Mouse (Mus musculus) hindbrain, embryonic 15.5 days (tissue): ENCODE measurements at regions not wholly inside any gene's neighbourhood (a gene's known extent, or its start where the extent isn't known, plus 50 kb on each side); places are given as distances from the start of the nearest gene placed in this dataset.

ENCODE experiments used
- ATAC-seq: fragments of 200-750 bp; cut with Nextera tagmentation; 2 replicates; pipeline ENCODE4 v1.8.0; 2017; ENCODE audit warnings: low read depth, moderate number of reproducible peaks, moderate TSS enrichment; ENCODE audit not compliant: low FRiP score
- H3K27ac ChIP-seq: fragments of 300-500 bp; sonication (generic); replicated peaks from 2 replicates; pipeline ENCODE4 v1.5.1; 2015; ENCODE audit warnings: mild to moderate bottlenecking, inconsistent platforms
- H3K27me3 ChIP-seq: fragments of 300-500 bp; sonication (generic); 2 replicates; pipeline ENCODE4 v1.6.1; 2015; ENCODE audit warnings: control low read depth, inconsistent platforms
- H3K36me3 ChIP-seq: fragments of 300-500 bp; sonication (generic); 2 replicates; pipeline ENCODE4 v1.6.1; 2015; ENCODE audit warnings: control low read depth, inconsistent platforms
- H3K4me1 ChIP-seq: fragments of 300-500 bp; sonication (generic); replicated peaks from 2 replicates; pipeline ENCODE4 v1.6.1; 2015; ENCODE audit warnings: control low read depth, inconsistent platforms
- H3K4me2 ChIP-seq: fragments of 300-500 bp; sonication (generic); 2 replicates; pipeline ENCODE4 v1.6.1; 2015; ENCODE audit warnings: moderate library complexity, mild to moderate bottlenecking, inconsistent platforms
- H3K4me3 ChIP-seq: fragments of 300-500 bp; sonication (generic); 2 replicates; pipeline ENCODE4 v1.5.1; 2015; ENCODE audit warnings: mild to moderate bottlenecking, inconsistent platforms
- H3K9ac ChIP-seq: fragments of 300-500 bp; sonication (generic); 2 replicates; pipeline ENCODE4 v1.6.1; 2015; ENCODE audit warnings: inconsistent platforms
- H3K9me3 ChIP-seq: fragments of 300-500 bp; sonication (generic); 2 replicates; pipeline ENCODE4 v1.6.1; 2016; ENCODE audit warnings: control low read depth, inconsistent platforms
- WGBS: fragments of 180-500 bp; shearing (Covaris S2); methylation state at CpG from one replicate; pipeline ENCODE4 v1.1.7; 2015; 5-methylcytosine and 5-hydroxymethylcytosine counted together

- H3K4me2 ChIP-seq: no peak overlapping the region
- no peak overlapping the region for H3K9ac ChIP-seq
- no peaks in the 10 kb centered on the region for H3K9me3 ChIP-seq
- H3K27ac ChIP-seq: no peak overlapping the region
- WGBS: 48% methylated on average over 2 of the region's 2 CpGs
- no peak overlapping the region for H3K4me3 ChIP-seq
- no peaks in the 10 kb centered on the region for H3K36me3 ChIP-seq
- ATAC-seq: peak; percentile 74
- H3K27me3 ChIP-seq: no peaks in the 10 kb centered on the region
- no peaks in the 10 kb centered on the region for H3K4me1 ChIP-seq
Observed at GRCm38 (mm10) chr15:46836297-46836696, 6702.1 kb downstream of the 9330182O14Rik start.

GRCm38 (mm10) chr15:46838067-46838466 lies 6703.9 kb downstream of the 9330182O14Rik start:
- Histone ChIP-seq H3K36me3 (no peaks in the 10 kb centered on the region), H3K4me2 (no peak overlapping the region), H3K4me1 (no peaks in the 10 kb centered on the region), H3K27me3 (no peaks in the 10 kb centered on the region), H3K27ac (no peak overlapping the region), H3K9me3 (no peaks in the 10 kb centered on the region), H3K4me3 (no peak overlapping the region), H3K9ac (no peak overlapping the region)
- WGBS: 90% methylated on average over 3 of the region's 3 CpGs
- ATAC-seq: no peak

GRCm38 (mm10) chr15:46849545-46849944 lies 6715.4 kb downstream of the 9330182O14Rik start:
- no peak overlapping the region for H3K27ac ChIP-seq
- H3K4me1 ChIP-seq: no peaks in the 10 kb centered on the region
- no peak for ATAC-seq
- no peak overlapping the region for H3K9ac ChIP-seq
- no peak overlapping the region for H3K4me2 ChIP-seq
- no peaks in the 10 kb centered on the region for H3K9me3 ChIP-seq
- H3K4me3 ChIP-seq: no peak overlapping the region
- H3K27me3 ChIP-seq: no peaks in the 10 kb centered on the region
- H3K36me3 ChIP-seq: no peaks in the 10 kb centered on the region
- WGBS: 82% methylated on average over 2 of the region's 2 CpGs
